Mouse (Mus musculus): ENCODE measurements at regions not wholly inside any gene's neighbourhood (a gene's known extent, or its start where the extent isn't known, plus 50 kb on each side); places are given as distances from the start of the nearest gene placed in this dataset.

DNA sequence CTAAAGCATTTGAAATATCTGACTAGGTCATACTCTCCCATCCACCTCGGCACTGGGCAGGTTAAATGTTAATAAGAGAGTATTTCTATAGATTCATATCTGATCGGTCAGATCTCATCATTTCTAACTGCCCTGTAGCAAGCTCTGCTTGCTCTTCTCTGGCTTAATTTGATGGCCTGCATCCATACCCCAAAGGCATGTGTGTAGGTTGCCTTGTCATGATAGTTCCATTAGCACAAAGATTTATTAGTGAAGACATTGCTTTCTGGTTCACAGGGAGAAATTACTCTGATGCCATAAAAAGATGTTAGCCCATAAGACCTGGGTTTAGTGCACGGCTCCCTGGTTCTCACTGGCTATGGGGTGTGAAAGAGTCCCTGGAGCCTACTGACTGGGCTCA, 232.3 kb downstream of the Lpin1 start:
- TF ChIP-seq CTCF (conservative IDR thresholded peaks at IDR 0.05; ENCODE audit: insufficient read depth, insufficient read length, low read depth, low read length) = no peak
- TF ChIP-seq POLR2A (IDR thresholded peaks at IDR 0.05; ENCODE audit: low read depth, low read length) = no peak

Data from kidney, adult 2 months (tissue).